Mouse (Mus musculus): Measurements from ENCODE around the gene Zfp213.

DNA sequence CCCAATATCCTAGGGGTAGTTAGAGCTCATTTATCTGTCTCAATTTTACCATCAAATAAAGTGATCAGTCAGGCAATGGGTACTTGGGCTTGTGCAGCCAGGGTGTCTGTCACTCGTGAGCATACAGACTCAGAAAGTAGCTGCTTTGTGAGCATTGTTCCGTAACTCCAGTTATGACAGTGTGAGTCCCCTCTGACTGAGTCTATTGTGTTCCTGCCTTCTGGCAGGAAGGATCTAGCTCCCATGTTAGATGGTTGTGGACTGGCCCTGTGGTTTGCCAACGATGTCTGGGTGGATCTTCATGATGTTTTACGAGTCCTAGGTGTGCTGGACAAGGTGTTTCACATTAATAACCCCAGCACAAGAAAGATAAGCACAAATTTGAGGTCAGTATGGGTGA is 21.2 kb downstream of the Zfp213 start:
- no peak for TF ChIP-seq GATA1 (IDR thresholded peaks at IDR 0.05; ENCODE audit: borderline replicate concordance, low read length)
- TF ChIP-seq FLI1 (IDR thresholded peaks at IDR 0.05; ENCODE audit: low read length) = no peak

Data from megakaryocyte, embryonic 14.5 days (primary cell).